Mouse (Mus musculus): ENCODE data around the gene Mrrf. TPM values are rescaled to one million over a fixed set of nuclear protein-coding genes. Genes with fewer than 3 reads are reported as not detected.
"Not testable (repeated sequence)": the region's sequence is repeated elsewhere in the genome, so short reads cannot be mapped to it uniquely, and the experiment has no call there.

The Mrrf gene
- polyA plus RNA-seq, 1 experiment from 2014 or later, result 23.0 TPM

GRCm38 (mm10) chr2:36157461-36157860 is 21.3 kb downstream of the Mrrf start:
- 84% methylated on average over 1 of the region's 1 CpGs for WGBS
- DNase-seq (ENCODE audit: low spot score), result peak; percentile 7
- Histone ChIP-seq H3K27ac (no peak overlapping the region), H3K9me3 (replicated peaks) (no peaks in the 10 kb centered on the region), H3K4me3 (no peak overlapping the region), H3K4me1 (peaks cover 15% of the 10 kb centered on the region), H3K36me3 (peaks cover 39% of the 10 kb centered on the region), H3K27me3 (ENCODE audit: low read depth, poor library complexity, severe bottlenecking) (no peaks in the 10 kb centered on the region)

GRCm38 (mm10) chr2:36159336-36159735 is 23.1 kb downstream of the Mrrf start:
- WGBS, result 51% methylated on average over 4 of the region's 4 CpGs
- Histone ChIP-seq H3K27ac (no peak overlapping the region), H3K27me3 (ENCODE audit: low read depth, poor library complexity, severe bottlenecking) (no peaks in the 10 kb centered on the region), H3K9me3 (replicated peaks) (no peaks in the 10 kb centered on the region), H3K4me3 (no peak overlapping the region), H3K36me3 (peaks cover 27% of the 10 kb centered on the region), H3K4me1 (peaks cover 15% of the 10 kb centered on the region)
- no peak for DNase-seq (ENCODE audit: low spot score)

- H3K36me3 ChIP-seq, result 0 out of 2 replicates have a peak, but pooled peaks cover 14% of the 10 kb centered on the region
- H3K4me3 ChIP-seq, result no peak overlapping the region
- peak; percentile 2 for DNase-seq (ENCODE audit: low spot score)
- no peaks in the 10 kb centered on the region for H3K27me3 ChIP-seq (ENCODE audit: low read depth, poor library complexity, severe bottlenecking)
- WGBS, result 94% methylated on average over 1 of the region's 1 CpGs
- H3K4me1 ChIP-seq, result no peaks in the 10 kb centered on the region
- H3K27ac ChIP-seq, result no peak overlapping the region
- H3K9me3 ChIP-seq (replicated peaks), result no peaks in the 10 kb centered on the region
Observed at GRCm38 (mm10) chr2:36167990-36168618, 31.9 kb downstream of the Mrrf start.

GRCm38 (mm10) chr2:36169176-36169575 is 33.0 kb downstream of the Mrrf start:
- H3K4me1 ChIP-seq, result no peaks in the 10 kb centered on the region
- H3K36me3 ChIP-seq, result 0 out of 2 replicates have a peak, but pooled peaks cover 14% of the 10 kb centered on the region
- WGBS, result 89% methylated on average over 4 of the region's 4 CpGs
- H3K27me3 ChIP-seq (ENCODE audit: low read depth, poor library complexity, severe bottlenecking), result no peaks in the 10 kb centered on the region
- H3K9me3 ChIP-seq (replicated peaks), result no peaks in the 10 kb centered on the region
- H3K27ac ChIP-seq, result no peak overlapping the region
- peak; percentile 7 for DNase-seq (ENCODE audit: low spot score)
- no peak overlapping the region for H3K4me3 ChIP-seq

- H3K36me3 ChIP-seq, result peaks cover 5% of the 10 kb centered on the region
- no peaks in the 10 kb centered on the region for H3K4me1 ChIP-seq
- no peaks in the 10 kb centered on the region for H3K27me3 ChIP-seq (ENCODE audit: low read depth, poor library complexity, severe bottlenecking)
- no peaks in the 10 kb centered on the region for H3K9me3 ChIP-seq (replicated peaks)
- 85% methylated on average over 4 of the region's 4 CpGs for WGBS
- H3K4me3 ChIP-seq, result no peak overlapping the region
- H3K27ac ChIP-seq, result no peak overlapping the region
- DNase-seq (ENCODE audit: low spot score), result no peak
Observed at GRCm38 (mm10) chr2:36172136-36172535, 35.9 kb downstream of the Mrrf start.

GRCm38 (mm10) chr2:36172574-36172973 is 36.4 kb downstream of the Mrrf start:
- no peak overlapping the region for H3K4me3 ChIP-seq
- no peaks in the 10 kb centered on the region for H3K27me3 ChIP-seq (ENCODE audit: low read depth, poor library complexity, severe bottlenecking)
- H3K36me3 ChIP-seq, result peaks cover 9% of the 10 kb centered on the region
- H3K9me3 ChIP-seq (replicated peaks), result no peaks in the 10 kb centered on the region
- no peak overlapping the region for H3K27ac ChIP-seq
- DNase-seq (ENCODE audit: low spot score), result no peak
- 81% methylated on average over 3 of the region's 3 CpGs for WGBS
- H3K4me1 ChIP-seq, result no peaks in the 10 kb centered on the region

GRCm38 (mm10) chr2:36179487-36179886 is 43.3 kb downstream of the Mrrf start:
- H3K27me3 ChIP-seq (ENCODE audit: low read depth, poor library complexity, severe bottlenecking), result no peaks in the 10 kb centered on the region
- H3K4me3 ChIP-seq, result no peak overlapping the region
- H3K36me3 ChIP-seq, result peaks cover 21% of the 10 kb centered on the region
- H3K27ac ChIP-seq, result no peak overlapping the region
- WGBS, result 69% methylated on average over 3 of the region's 3 CpGs
- H3K9me3 ChIP-seq (replicated peaks), result no peaks in the 10 kb centered on the region
- H3K4me1 ChIP-seq, result no peaks in the 10 kb centered on the region
- DNase-seq (ENCODE audit: low spot score), result no peak

GRCm38 (mm10) chr2:36181587-36182368 is 45.6 kb downstream of the Mrrf start:
- H3K9me3 ChIP-seq (replicated peaks); H3K4me1 ChIP-seq; H3K4me3 ChIP-seq; H3K27me3 ChIP-seq (ENCODE audit: low read depth, poor library complexity, severe bottlenecking); DNase-seq (ENCODE audit: low spot score); H3K27ac ChIP-seq: not testable (repeated sequence)
- WGBS, result 88% methylated on average over 4 of the region's 4 CpGs
- H3K36me3 ChIP-seq, result peaks cover 17% of the 10 kb centered on the region

- Histone ChIP-seq H3K27ac (no peak overlapping the region), H3K27me3 (ENCODE audit: low read depth, poor library complexity, severe bottlenecking) (no peaks in the 10 kb centered on the region), H3K9me3 (replicated peaks) (no peaks in the 10 kb centered on the region), H3K4me1 (no peaks in the 10 kb centered on the region), H3K36me3 (peaks cover 7% of the 10 kb centered on the region), H3K4me3 (no peak overlapping the region)
- DNase-seq (ENCODE audit: low spot score), result no peak
- WGBS, result 79% methylated on average over 2 of the region's 2 CpGs
Observed at GRCm38 (mm10) chr2:36183278-36183677, 47.1 kb downstream of the Mrrf start.

GRCm38 (mm10) chr2:36184192-36184591 is 48.0 kb downstream of the Mrrf start:
- no peaks in the 10 kb centered on the region for H3K27me3 ChIP-seq (ENCODE audit: low read depth, poor library complexity, severe bottlenecking)
- no peaks in the 10 kb centered on the region for H3K9me3 ChIP-seq (replicated peaks)
- WGBS, result 93% methylated on average over 2 of the region's 2 CpGs
- H3K27ac ChIP-seq, result no peak overlapping the region
- no peaks in the 10 kb centered on the region for H3K4me1 ChIP-seq
- H3K4me3 ChIP-seq, result no peak overlapping the region
- no peak for DNase-seq (ENCODE audit: low spot score)
- H3K36me3 ChIP-seq, result peaks cover 6% of the 10 kb centered on the region; the same call in 1 of the 2 replicates

- Histone ChIP-seq H3K27me3 (ENCODE audit: low read depth, poor library complexity, severe bottlenecking) (no peaks in the 10 kb centered on the region), H3K4me3 (no peak overlapping the region), H3K4me1 (no peaks in the 10 kb centered on the region), H3K9me3 (replicated peaks) (no peaks in the 10 kb centered on the region), H3K36me3 (peaks cover 4% of the 10 kb centered on the region; the same call in 1 of the 2 replicates), H3K27ac (no peak overlapping the region)
- DNase-seq (ENCODE audit: low spot score), result no peak
- 92% methylated on average over 6 of the region's 6 CpGs for WGBS
Observed at GRCm38 (mm10) chr2:36184876-36185275, 48.7 kb downstream of the Mrrf start.

GRCm38 (mm10) chr2:36189200-36189599 is 53.0 kb downstream of the Mrrf start:
- not testable (repeated sequence) for H3K4me3 ChIP-seq; H3K27ac ChIP-seq; H3K9me3 ChIP-seq (replicated peaks); H3K36me3 ChIP-seq; DNase-seq (ENCODE audit: low spot score); H3K27me3 ChIP-seq (ENCODE audit: low read depth, poor library complexity, severe bottlenecking)
- peaks cover 14% of the 10 kb centered on the region for H3K4me1 ChIP-seq
- 81% methylated on average over 6 of the region's 6 CpGs for WGBS
